Mouse (Mus musculus): ENCODE measurements around the gene Dtnbp1.

The Dtnbp1 gene

DNA sequence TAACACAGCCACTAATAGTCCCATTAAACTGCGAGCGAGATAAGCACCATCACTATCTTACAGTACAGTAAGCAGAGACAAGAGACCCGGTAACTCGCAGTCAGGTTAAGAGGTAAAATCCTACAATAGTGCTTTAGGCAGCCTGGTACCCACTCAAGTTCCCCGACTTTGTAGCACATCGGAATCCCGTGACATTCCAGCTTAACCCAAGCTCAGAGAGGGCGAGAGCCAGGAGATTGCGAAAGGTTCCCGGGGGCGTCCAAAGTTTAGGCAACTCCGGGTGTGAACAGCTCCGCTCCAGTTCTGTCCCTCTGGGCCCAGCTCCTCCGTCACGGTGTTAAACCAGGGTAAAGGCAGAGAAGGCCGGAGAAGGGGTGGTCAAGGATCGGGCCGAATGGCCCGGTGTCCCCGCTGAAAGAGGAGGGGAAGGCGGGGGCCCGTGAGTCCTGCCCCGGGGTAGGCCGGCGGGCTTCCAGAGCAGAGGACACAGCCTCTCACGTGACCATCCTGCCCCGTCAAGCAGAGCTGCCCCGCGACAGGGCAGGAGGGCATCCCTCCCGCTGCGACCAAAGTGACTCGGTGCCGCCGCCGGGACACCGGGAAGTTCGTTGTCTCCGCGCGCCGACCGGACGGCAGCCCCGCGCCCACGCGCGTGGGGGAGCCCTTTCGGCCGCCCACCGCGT lies 578 bp downstream of the Dtnbp1 start:
- in situ Hi-C loops (cut with MboI), result no loop called here

DNA sequence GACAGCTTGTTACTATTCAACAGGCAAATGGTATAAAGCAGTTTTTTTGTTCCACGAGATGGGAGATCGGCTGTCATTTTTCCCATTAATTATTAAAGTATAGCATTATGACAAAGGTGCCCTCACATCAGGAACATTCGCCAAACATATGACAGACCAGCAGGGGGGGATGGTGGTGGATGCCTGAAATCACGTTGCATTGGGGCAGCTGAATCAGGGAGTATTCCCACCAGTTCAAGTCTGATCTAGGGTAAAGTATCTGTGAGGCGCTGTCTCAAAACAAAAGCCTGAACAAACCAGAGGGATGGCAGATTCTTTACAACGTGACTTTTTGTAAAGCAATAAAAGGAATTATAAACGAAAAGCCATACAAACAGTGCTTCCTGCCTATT lies 1.1 kb downstream of the Dtnbp1 start:
- in situ Hi-C loops (cut with MboI), result no loop called here

- in situ Hi-C loops (cut with MboI), result no loop called here
These were observed 2.7 kb downstream of the Dtnbp1 start for GRCm38 (mm10) chr13:44999211-44999610.

GRCm38 (mm10) chr13:44996339-44996738 lies 5.6 kb downstream of the Dtnbp1 start:
- in situ Hi-C loops (cut with MboI), result no loop called here

- in situ Hi-C loops (cut with MboI), result no loop called here
These were observed 9.3 kb downstream of the Dtnbp1 start for GRCm38 (mm10) chr13:44992550-44993205.

DNA sequence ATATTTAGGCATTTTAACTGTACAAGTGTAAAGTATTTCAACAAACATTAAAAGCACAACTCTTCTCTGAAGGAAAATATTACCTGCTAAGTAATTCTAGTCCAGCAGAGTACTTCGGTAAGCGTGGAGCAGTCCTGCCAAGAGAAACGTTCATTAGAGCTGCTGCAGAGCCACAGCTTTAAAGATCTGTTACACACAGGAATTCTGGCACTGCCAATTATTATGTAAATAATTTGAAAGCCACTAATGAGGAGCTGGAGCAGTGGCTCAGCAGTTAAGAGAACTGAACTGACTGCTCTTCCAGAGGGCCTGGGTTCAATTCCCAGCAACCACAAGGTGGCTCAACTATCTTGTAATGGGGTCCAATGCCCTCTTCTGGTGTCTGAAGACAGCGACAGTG lies 10.0 kb downstream of the Dtnbp1 start:
- in situ Hi-C loops (cut with MboI), result no loop called here

DNA sequence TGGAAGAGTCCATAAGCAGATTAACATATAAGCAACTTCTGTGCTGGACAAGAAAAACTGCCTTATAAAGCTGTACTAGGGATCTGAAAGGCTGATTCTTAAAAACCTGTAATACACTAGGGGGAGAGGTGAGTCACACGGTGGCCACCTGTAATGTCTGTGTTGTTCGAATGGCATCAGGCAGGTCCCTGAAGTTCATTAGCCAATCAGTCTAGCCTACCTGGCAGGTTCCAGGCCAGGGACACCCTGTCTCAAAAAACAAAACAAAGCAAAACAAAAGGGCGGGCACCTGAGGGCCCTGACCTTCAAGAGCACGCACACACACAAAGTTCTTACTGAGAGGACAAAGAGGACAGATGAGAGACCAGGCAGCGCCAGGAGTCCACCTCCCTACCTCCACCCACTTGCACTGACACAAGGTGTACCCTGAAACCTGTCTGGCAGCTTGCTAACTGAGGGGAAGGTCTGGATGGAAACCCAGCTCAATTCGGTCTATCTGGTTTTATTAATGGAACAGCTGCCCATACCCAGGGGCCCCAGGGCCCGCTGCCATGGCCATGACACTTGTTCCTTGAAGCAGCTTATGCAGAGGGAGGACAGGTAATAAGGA lies 11.8 kb downstream of the Dtnbp1 start:
- in situ Hi-C loops (cut with MboI), result no loop called here

DNA sequence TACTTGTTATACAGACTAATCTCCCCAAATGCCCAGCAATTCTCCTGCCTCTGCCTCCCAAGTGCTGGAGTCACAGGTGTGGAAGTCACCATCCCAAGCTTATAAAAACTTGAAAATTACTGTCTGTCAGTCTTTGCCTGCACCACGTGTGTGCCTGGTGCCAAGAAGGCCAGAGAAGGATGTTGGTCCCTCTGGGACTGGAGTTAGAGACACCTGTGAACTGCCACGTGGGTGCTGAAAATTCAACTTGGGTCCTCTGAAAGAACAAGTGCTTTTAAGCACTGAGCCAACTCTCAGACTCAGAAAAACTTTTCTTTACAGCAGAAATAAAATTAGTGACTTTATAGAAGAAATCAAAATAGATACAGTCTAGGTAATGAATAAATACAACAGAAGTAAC lies 15.6 kb downstream of the Dtnbp1 start:
- in situ Hi-C loops (cut with MboI), result no loop called here

DNA sequence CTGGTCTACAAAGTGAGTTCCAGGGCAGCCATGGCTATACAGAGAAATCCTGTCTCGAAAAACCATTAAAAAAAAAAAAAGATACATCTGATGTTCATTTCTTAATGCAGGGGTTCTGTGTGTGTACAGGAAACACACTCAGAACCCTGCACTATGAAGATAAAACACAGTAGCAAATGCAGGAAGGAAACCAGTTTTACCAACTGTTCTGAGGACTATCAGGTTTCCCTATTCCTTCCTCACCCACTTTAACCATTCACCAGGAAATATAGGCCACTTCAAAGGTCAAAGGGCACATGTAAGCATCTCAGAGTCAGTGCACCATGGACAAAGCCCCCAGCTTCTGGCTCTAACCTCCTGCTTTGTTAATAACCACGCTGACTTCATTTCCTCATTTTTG lies 16.6 kb downstream of the Dtnbp1 start:
- in situ Hi-C loops (cut with MboI), result no loop called here

DNA sequence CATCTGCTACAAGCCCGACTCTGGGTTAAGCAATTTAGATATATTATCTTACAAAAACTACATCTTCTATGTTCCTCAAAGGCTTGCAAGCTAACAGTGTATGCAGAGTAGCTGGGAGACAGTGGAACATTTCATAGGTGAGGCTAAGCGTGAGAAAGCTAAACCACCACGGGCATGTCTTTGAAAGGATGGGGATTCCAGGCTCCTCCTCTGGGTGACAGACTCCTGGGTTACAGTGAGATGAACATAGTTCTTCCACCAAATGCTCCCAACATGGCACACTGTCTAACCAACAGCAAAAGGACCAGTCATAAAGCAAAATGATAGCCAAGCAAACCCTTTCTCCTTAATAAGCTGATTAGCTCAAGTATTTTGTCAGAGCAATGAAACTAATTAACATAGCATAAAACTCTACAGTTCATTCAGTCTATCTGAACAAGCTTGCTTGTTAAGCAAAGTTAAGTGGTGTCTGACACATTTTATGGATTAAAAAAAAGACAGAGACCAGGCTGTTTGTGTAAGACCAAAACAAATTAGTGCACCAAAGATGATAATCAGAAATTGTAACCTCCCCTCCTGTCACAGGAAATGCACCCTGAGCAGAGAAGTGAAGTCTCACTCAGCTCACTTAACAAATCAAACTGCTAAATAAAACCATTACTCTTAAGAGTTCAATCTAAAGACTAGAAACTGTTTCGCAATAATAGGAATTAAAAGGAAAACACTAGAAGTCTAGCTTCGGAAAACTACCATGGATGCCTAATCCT lies 18.1 kb downstream of the Dtnbp1 start:
- in situ Hi-C loops (cut with MboI), result no loop called here

DNA sequence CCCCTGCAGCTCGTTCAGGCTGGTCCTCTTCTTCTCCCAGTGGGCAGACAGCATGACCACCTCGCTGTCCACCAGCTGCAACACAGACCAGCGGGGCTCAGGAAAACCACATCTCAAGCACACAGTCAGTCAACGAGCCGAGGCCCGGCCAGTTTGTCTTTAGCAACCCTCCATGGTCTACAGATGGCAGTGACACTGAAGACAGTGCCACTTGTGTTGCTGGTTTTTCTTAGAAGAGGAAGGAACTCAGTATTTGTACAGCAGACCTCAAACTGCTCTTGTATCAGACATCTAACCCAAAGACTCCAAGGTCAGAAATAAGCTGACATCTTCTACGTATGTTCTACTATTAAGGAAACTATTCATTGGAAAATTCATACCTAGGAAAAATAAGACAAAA lies 19.1 kb downstream of the Dtnbp1 start:
- in situ Hi-C loops (cut with MboI), result no loop called here

- in situ Hi-C loops (cut with MboI), result no loop called here
These were observed 22.5 kb downstream of the Dtnbp1 start for GRCm38 (mm10) chr13:44979433-44979832.

- in situ Hi-C loops (cut with MboI), result no loop called here
These were observed 24.3 kb downstream of the Dtnbp1 start for GRCm38 (mm10) chr13:44977483-44978141.

- in situ Hi-C loops (cut with MboI), result no loop called here
These were observed 24.9 kb downstream of the Dtnbp1 start for GRCm38 (mm10) chr13:44977059-44977458.

- in situ Hi-C loops (cut with MboI), result no loop called here
These were observed 41.2 kb downstream of the Dtnbp1 start for GRCm38 (mm10) chr13:44960542-44961291.

- in situ Hi-C loops (cut with MboI), result no loop called here
These were observed 44.9 kb downstream of the Dtnbp1 start for GRCm38 (mm10) chr13:44957049-44957448.

- in situ Hi-C loops (cut with MboI), result no loop called here
These were observed 46.2 kb downstream of the Dtnbp1 start for GRCm38 (mm10) chr13:44955781-44956180.

DNA sequence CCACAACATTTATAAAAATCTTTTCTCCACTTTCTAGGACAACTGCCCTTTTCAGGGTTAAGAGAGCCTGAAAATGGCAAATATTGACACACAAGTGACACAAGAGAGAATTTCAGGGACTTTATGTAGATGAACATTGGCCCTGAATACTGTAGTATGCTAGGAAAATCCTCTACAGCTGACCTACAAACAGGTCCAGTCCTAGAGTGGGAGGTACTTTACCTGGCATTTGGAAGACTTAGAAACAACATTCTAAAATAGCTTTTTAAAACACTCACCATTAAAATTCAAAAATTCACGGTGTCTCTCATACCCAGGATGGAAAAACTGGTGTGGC lies 47.7 kb downstream of the Dtnbp1 start:
- in situ Hi-C loops (cut with MboI), result no loop called here

DNA sequence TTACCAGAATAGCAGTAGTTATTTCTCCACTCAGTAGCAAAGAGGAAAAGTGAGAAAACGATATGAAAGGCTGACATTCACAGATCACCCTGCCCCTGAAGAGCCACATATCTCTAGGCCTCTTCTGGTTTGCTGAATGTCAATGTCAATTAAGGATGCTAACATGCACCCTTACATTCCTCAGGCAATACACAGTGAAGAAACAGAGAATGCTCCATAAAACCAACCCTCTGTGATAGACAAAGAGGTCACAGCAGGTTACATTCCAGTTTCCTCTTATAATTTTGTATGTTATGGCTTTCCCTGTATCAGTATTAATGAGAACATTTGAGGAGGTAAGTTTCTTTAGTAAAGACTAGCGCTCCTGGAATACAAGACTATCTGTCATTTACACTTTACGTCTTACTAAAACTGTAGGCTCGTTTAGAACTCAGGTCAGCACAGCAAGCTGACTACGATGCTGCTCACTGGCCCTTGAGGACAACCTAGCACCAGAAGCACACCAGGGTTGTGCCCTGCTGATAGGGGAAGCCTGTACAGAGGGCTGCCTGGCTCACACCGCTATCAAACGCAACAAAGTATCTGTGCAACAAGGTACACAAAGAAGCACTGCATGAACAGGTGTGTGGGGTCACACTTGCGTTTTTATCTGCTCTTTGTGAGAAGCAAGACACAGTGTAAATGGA lies 48.3 kb downstream of the Dtnbp1 start:
- in situ Hi-C loops (cut with MboI), result no loop called here

- in situ Hi-C loops (cut with MboI), result no loop called here
These were observed 49.4 kb downstream of the Dtnbp1 start for GRCm38 (mm10) chr13:44952393-44953086.
